Mouse (Mus musculus) liver, embryonic 14.5 days (tissue): ENCODE measurements at regions not wholly inside any gene's neighbourhood (a gene's known extent, or its start where the extent isn't known, plus 50 kb on each side); places are given as distances from the start of the nearest gene placed in this dataset.

ENCODE experiments used
- ATAC-seq: fragments of 200-750 bp; cut with Nextera tagmentation; 2 replicates; pipeline ENCODE4 v1.8.0; 2017; ENCODE audit warnings: moderate number of reproducible peaks, mild to moderate bottlenecking, moderate library complexity; ENCODE audit not compliant: insufficient read depth
- DNase-seq, 3 experiments: peaks; one replicate each; pipeline ENCODE4 v3.0.0-alpha.2; 2012 to 2013; ENCODE audit warnings: low read depth in 3 of 3, low spot score in 3 of 3
- H3K27ac ChIP-seq: fragments of 300-500 bp; sonication (generic); 2 replicates; pipeline ENCODE4 v1.5.1; 2014; ENCODE audit warnings: moderate library complexity, mild to moderate bottlenecking, control low read depth, inconsistent platforms
- H3K27me3 ChIP-seq: fragments of 300-500 bp; sonication (generic); 2 replicates; pipeline ENCODE4 v1.6.1; 2014; ENCODE audit warnings: mild to moderate bottlenecking, low read length, moderate library complexity; ENCODE audit not compliant: control insufficient read depth, insufficient read depth
- H3K36me3 ChIP-seq: fragments of 300-500 bp; sonication (generic); replicated peaks from 2 replicates; pipeline ENCODE4 v1.6.1; 2014; ENCODE audit warnings: low read depth; ENCODE audit not compliant: control insufficient read depth, insufficient read depth
- H3K4me1 ChIP-seq, 2 experiments: fragments of 200-500 bp in 1 of 2; fragments of 300-500 bp in 1 of 2; sonication (generic) in 1 of 2; replicated peaks; 2 replicates each; pipeline ENCODE4 v1.6.1; 2012 to 2014; ENCODE audit warnings: antibody characterized with exemption in 1 of 2, inconsistent platforms in 1 of 2, low read length in 1 of 2; ENCODE audit not compliant: control insufficient read depth in 2 of 2, insufficient read depth in 2 of 2
- H3K4me2 ChIP-seq: fragments of 300-500 bp; sonication (generic); 2 replicates; pipeline ENCODE4 v1.6.1; 2014; ENCODE audit warnings: low read depth, mild to moderate bottlenecking, control low read depth, moderate library complexity
- H3K4me3 ChIP-seq, 2 experiments: fragments of 200-500 bp in 1 of 2; fragments of 300-500 bp in 1 of 2; sonication (generic) in 1 of 2; 2 replicates each; pipeline ENCODE4 v1.5.1; 2012 to 2014; ENCODE audit warnings: low read depth in 2 of 2, low read length in 2 of 2, mild to moderate bottlenecking in 2 of 2, control low read depth in 1 of 2, inconsistent platforms in 1 of 2, moderate library complexity in 1 of 2; ENCODE audit not compliant: insufficient read depth in 1 of 2
- H3K9ac ChIP-seq: fragments of 300-500 bp; sonication (generic); replicated peaks from 2 replicates; pipeline ENCODE4 v1.6.1; 2014; ENCODE audit warnings: mild to moderate bottlenecking, control low read depth, moderate library complexity
- H3K9me3 ChIP-seq: fragments of 300-500 bp; sonication (generic); 2 replicates; pipeline ENCODE4 v1.6.1; 2016; ENCODE audit warnings: low read length, mixed read lengths; ENCODE audit not compliant: control insufficient read depth
- CTCF ChIP-seq: IDR thresholded peaks from 2 replicates; pipeline ENCODE4 v1.5.1; 2016; ENCODE audit warnings: antibody characterized with exemption, low read depth, control low read depth
- EP300 ChIP-seq: IDR thresholded peaks from 2 replicates; pipeline ENCODE4 v1.6.1; 2016; ENCODE audit warnings: antibody characterized with exemption, low read depth
- WGBS: fragments of 180-500 bp; shearing (Covaris S2); extraction: QIAGEN DNeasy Blood & Tissue Kit; methylation state at CpG from one replicate; pipeline ENCODE4 v1.1.7; 2014; ENCODE audit not compliant: insufficient replicate concordance; 5-methylcytosine and 5-hydroxymethylcytosine counted together

DNA sequence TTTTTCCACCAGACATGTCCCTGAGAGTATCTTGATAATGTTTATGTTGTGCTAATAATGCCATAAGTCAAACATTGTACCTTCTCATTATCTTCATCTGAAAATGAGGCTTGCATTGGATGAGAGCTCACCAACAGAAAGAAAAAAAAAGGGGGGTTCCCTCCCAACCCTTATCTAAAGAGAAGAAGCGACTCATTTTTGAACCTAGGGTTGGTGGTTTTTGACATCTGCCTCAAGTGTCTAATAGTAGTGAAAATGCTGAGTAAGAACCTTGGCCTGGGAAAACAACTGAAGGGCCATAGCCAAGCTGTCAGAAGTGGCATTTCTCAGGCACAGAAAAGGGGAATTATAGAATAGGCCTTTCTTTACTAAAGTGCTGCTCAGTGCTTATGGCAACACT lies 577.3 kb downstream of the Adgrl2 start:
- H3K27me3 ChIP-seq: no peaks in the 10 kb centered on the region
- H3K36me3 ChIP-seq: no peaks in the 10 kb centered on the region
- no peak overlapping the region for H3K4me3 ChIP-seq
- no peak for ATAC-seq
- WGBS: 13% methylated on average over 1 of the region's 1 CpGs
- TF ChIP-seq EP300: no peak
- TF ChIP-seq CTCF: no peak
- H3K9me3 ChIP-seq: no peaks in the 10 kb centered on the region
- no peak overlapping the region for H3K4me2 ChIP-seq
- H3K27ac ChIP-seq: no peak overlapping the region
- peaks cover 0 to 5% of the 10 kb centered on the region in 2 experiments; a peak in 1 of 4 replicates for H3K4me1 ChIP-seq
- no peak for DNase-seq
- no peak overlapping the region for H3K9ac ChIP-seq

DNA sequence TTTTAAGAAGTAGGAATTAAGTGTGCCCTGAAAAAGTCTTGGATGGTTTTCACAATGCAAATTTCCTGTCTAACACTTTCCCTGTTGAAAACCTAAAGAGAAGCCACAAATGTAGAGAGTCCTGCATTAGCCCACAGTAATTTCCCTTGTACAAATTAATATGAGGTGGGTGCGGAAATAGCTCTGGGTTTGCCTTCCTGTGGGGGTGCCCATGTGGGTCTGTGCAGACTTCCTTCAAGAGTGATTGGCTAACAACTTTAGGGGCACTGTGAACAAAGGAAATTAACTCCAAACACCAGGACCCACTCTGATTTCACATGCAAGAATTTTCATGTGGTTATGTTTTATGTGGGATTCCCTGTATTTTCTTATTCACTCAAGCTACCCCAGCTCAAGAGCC lies 578.2 kb downstream of the Adgrl2 start:
- ATAC-seq: no peak
- Histone ChIP-seq H3K27me3 (no peaks in the 10 kb centered on the region), H3K9me3 (no peaks in the 10 kb centered on the region), H3K4me1 (no peaks in the 10 kb centered on the region; a peak in 1 of 4 replicates), H3K4me2 (no peak overlapping the region), H3K27ac (no peak overlapping the region), H3K36me3 (no peaks in the 10 kb centered on the region), H3K4me3 (no peak overlapping the region), H3K9ac (no peak overlapping the region)
- 43% methylated on average over 1 of the region's 1 CpGs for WGBS
- no peak for DNase-seq
- TF ChIP-seq EP300 (no peak), CTCF (no peak)

DNA sequence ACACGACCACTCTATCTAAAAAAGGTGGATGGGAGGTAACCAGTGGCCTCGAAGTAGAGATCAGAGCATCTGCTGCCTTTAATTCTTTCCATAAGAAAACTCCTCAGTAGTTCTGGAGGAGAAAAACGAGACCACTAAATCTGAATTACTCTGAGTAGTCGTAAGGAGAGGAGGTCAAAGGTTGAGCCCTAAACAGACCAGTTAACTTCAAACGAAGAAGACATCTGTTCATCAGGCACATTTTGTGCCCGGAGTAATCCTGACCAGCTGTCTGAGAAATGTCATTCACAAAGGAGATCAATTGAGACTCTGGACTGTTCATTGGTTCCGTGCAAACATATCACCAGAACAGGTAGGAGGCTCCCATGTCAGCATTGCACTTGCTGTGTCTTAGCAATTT lies 592.0 kb downstream of the Adgrl2 start:
- TF ChIP-seq CTCF: no peak
- WGBS: 44% methylated on average over 7 of the region's 7 CpGs
- Histone ChIP-seq H3K4me3 (no peak overlapping the region), H3K9me3 (no peaks in the 10 kb centered on the region), H3K27ac (no peak overlapping the region), H3K36me3 (no peaks in the 10 kb centered on the region), H3K4me1 (no peaks in the 10 kb centered on the region), H3K4me2 (no peak overlapping the region), H3K9ac (no peak overlapping the region), H3K27me3 (no peaks in the 10 kb centered on the region)
- ATAC-seq: no peak
- DNase-seq: no peak

DNA sequence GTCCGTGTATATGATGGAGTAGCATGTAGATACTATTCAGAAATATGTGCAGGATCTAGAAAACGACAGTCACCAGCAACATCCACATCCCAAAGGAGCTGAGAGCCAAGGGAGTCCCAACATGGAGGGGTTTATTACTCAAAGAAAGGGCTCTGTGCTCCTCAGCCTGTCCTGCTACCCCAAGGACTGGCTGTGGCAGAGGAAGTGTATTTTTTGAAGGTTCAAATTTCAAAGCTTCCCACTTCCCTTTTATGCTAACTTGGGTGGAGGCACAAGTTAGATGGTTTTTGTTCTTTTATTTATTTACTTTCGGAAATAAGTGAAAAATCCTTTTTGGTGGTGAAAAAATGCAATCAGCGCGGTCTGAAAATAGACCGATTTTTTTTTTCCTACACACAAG lies 602.8 kb downstream of the Adgrl2 start:
- H3K27me3 ChIP-seq: no peaks in the 10 kb centered on the region
- H3K4me3 ChIP-seq: no peak overlapping the region
- WGBS: 67% methylated on average over 6 of the region's 6 CpGs
- ATAC-seq (no peak), DNase-seq (no peak)
- H3K4me1 ChIP-seq: no peaks in the 10 kb centered on the region
- H3K9me3 ChIP-seq: no peaks in the 10 kb centered on the region
- no peak overlapping the region for H3K4me2 ChIP-seq
- H3K9ac ChIP-seq: no peak overlapping the region
- H3K27ac ChIP-seq: no peak overlapping the region
- no peak for TF ChIP-seq CTCF
- no peak for TF ChIP-seq EP300
- no peaks in the 10 kb centered on the region for H3K36me3 ChIP-seq

DNA sequence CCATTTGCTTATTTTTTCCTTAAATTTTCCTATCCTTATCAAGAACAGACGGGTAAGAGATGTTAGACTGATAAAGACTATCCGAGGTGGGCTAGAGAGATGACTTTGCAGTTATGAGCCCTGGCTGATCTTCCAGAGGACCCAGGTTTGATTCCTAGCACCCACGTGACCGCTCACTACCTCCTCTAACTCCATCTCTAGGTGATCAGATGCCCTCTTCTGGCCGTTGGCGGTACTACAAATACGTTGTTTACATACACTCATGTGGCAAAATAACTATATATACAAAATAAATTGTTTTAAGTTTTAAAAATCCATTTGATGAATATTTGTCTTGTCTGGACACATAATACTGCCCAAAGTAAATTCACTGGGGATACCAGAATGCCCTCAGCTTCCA lies 604.6 kb downstream of the Adgrl2 start:
- Histone ChIP-seq H3K9ac (no peak overlapping the region), H3K27ac (no peak overlapping the region), H3K9me3 (no peaks in the 10 kb centered on the region), H3K4me3 (no peak overlapping the region), H3K4me2 (no peak overlapping the region), H3K36me3 (no peaks in the 10 kb centered on the region), H3K4me1 (no peaks in the 10 kb centered on the region), H3K27me3 (no peaks in the 10 kb centered on the region)
- WGBS: 72% methylated on average over 7 of the region's 7 CpGs
- TF ChIP-seq EP300: no peak
- TF ChIP-seq CTCF: peak; percentile 50
- DNase-seq (no peak), ATAC-seq (no peak)
